Mouse (Mus musculus) cerebellum, adult 11 months (tissue): ENCODE measurements at regions not wholly inside any gene's neighbourhood (a gene's known extent, or its start where the extent isn't known, plus 50 kb on each side); places are given as distances from the start of the nearest gene placed in this dataset.
A peak's percentile ranks its signal among the peaks of the same experiment; 100 is the strongest.

Experiments
- DNase-seq: peaks from one replicate; pipeline ENCODE4 v3.0.0; 2022

DNA sequence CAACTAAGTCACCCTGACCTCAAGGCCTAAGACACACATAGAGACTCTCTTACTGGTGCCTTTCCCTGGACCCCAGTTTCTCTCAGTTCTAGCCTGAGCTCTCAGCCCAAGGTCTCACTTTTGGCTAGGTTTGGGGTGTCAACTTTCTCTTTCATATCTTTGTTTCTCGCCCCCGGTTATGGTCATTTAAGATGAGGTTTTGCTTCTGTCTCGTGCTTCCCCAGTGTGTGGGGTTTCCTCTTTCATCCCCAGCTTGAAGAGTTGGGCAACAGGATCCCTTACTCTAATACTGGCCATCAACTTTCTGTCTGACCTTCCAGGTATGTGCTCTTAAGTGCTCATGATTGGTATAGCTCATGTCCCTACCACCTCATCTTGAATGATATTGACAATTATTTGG is 67.5 kb downstream of the Lmo4 start:
- DNase-seq = no peak

DNA sequence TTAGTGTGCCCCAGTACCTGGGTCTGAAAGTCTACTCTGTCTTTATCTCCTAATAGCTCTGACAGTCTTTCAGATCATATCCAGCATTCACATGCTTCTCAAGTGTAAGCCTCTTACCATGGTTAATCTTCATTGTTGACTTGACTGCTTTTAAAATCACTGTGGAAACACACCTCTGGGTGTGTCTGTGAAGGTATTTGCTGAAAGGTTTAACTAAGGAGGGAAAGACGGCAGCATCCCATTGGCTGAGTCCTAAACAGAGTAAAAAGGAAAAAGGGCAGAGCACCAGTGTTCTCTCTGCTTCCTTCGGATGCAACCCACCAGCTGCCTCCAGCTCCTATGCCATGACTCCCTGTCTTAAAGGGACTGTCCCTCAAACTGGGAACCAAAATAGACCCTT is 68.6 kb downstream of the Lmo4 start:
- no peak for DNase-seq

DNA sequence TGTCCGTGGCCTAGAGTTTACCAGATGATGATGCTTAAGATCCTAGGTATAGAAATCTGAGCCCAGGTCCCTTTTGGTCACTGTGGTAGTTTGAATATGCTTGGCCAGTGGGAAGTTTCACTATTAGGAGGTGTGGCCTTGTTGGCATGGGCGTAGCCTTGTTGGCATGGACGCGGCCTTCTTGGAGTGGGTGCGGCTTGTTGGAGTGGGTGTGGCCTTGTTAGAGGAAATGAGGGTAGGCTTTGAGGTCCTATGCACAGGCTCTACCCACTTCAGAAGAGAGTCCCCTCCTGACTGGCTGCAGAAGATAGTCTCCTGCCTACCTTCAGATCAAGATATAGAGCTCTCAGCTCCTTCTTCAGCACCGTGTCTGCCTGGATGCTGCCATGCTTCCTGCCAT is 69.4 kb downstream of the Lmo4 start:
- no peak for DNase-seq

GRCm38 (mm10) chr3:144128042-144128441 is 77.0 kb downstream of the Lmo4 start:
- no peak for DNase-seq

GRCm38 (mm10) chr3:144124353-144124752 is 80.7 kb downstream of the Lmo4 start:
- peak; percentile 8 for DNase-seq

GRCm38 (mm10) chr3:144123361-144124072 is 81.5 kb downstream of the Lmo4 start:
- no peak for DNase-seq

DNA sequence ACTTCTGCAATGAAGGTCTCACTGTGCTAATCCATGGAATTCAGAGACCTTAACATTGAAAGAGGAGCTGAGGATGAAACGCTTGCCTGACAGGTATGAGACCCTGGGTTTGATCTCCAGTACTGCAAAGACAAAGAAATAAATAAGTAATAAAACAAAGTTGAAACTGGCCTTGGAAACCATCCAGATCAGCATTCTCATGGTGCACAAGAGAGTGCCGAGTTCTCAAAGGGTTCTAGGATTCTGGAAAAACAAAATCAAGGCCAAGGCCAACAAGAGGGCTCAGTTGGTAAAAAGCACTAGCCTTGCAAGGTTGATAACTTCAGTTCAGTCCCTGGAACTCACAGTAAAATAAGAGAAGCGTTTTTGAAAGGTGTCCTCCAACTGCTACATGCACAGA is 85.9 kb downstream of the Lmo4 start:
- DNase-seq = no peak

DNA sequence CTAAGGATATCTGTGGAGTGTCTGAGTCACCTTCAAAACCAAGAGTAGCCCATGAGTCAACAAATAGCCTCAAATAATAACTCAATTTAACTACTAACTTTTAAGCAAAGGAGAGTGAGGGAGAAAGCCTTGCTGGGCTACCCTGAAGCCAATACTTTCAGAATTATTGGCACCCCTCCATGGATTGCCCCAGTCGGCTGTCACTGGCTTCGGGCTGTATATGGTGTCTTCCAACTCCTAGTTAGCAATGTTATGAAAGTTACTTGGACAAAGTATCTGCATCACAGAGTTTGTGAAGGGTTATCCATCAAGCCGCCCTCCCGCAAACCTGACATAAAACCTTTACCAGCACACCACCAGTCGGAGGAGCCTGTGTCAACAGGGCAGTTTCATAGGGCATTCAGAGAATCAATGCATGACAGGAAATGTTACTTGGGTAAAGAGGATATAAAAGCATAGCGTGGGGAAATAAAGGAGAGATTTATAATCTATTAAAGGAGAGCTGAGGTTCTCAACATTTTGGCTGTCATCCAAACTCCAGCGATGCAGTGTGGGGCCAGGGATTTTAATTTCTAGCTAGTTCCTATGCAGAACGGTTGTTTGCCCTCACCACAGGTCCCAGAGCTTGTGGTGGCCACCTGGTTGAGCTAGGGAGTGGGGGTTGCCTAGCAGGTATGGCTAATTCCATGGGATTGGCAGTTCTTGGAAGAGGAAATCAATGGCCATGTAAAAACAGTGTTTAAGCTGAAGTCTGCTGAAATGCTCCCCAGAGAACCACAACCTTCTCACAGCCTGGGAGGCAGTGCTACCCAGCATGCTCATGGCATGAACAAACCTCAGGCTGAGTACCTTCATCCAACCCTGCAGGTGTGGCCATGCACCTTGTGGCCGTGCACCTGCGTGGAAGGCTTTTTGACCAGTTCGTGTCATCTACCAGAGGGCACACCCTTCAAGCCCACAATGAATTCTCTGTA is 91.1 kb downstream of the Lmo4 start:
- no peak for DNase-seq

DNA sequence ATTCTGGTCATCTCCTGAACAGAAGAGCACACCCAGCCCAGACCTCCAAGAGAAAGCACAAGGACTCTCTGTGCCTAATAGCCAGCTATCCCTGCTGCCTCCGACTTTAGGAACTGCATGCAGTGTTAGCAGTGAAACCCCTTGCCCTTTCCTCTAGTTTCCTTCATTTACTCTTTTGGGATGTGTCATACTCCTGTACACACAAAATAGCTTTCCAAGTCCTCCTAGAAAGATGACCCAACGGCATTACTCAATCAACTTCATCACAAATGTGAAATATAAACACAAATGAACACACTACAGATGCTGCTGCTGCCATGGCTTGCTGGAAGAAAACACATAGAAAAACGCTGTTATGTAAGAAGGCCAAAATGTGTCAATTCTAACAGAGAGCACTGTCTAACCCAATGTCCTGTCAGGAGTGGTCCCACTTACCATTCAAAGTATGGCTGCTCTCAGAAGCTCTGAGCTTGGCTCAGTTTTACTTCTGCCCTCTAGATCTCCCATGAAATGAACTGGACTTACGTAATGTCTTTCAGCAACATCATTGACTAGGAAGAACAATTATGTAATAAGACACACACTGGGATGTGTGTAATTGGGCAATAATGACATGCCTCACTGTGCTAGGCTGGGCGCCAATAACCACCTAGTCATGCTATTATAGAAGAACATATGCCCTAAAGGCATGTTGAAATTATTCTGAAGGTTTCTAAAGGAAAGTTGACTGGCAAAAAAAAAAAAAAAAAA is 94.5 kb downstream of the Lmo4 start:
- no peak for DNase-seq

DNA sequence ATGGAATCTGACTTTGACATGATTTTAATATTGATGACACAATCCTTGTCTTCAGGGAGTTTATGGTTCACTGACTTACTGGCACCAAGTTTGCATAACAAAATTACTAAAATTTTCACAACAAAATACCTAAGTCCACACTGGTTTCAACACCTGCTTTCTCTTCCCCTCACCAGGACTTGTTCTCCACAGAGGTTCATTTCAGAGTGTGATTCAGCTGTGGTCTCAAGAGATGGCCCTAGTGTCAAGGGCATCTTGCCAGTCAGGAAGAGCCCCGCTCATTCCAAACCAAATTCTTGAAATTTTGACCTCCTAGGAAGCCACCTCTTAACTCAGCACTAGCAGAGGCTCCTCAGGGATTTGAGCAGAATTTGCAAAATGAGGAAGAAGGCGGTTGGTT is 95.3 kb downstream of the Lmo4 start:
- DNase-seq = no peak

GRCm38 (mm10) chr3:144108310-144108709 is 96.7 kb downstream of the Lmo4 start:
- no peak for DNase-seq

- DNase-seq = peak; percentile 64
These were observed 97.4 kb downstream of the Lmo4 start for GRCm38 (mm10) chr3:144107664-144108063.

DNA sequence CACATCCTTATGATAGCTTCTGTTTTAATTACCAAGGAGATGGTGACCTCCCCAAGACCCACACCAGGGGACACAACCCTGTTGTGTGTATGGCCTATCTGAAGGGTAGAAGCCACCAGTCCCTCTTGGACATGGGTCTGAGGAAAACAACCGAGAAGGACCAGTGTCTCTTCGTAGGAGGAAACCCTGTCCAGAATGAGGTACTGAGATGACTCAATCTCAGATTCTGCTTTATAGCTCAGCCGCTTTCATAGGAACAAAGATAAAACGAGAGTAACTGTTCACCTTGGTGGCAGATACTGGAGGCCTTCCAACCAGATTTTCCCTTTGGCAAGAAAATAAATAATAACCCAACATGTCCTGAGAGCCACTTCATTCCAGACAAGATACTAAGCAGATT is 100.7 kb downstream of the Lmo4 start:
- no peak for DNase-seq

DNA sequence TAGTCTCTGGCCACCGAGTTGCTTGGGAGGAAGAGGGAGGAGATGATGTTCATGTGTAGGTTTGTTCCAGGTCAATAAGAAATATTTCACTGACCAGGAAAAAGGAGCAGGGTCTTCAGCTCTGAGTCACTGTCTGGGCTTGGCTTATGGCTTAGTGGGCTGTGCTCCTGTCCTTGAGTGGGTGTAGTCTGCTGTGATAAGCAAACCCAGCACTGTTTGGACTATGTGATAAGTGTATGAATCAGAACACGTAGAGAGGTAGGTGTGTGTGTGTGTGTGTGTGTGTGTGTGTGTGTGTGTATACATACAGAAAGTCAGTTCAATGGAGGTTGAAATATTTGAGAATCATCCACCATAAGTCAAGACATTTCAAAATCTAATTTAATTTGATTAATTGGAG is 105.6 kb downstream of the Lmo4 start:
- no peak for DNase-seq

GRCm38 (mm10) chr3:144098762-144099161 is 106.3 kb downstream of the Lmo4 start:
- DNase-seq = no peak

DNA sequence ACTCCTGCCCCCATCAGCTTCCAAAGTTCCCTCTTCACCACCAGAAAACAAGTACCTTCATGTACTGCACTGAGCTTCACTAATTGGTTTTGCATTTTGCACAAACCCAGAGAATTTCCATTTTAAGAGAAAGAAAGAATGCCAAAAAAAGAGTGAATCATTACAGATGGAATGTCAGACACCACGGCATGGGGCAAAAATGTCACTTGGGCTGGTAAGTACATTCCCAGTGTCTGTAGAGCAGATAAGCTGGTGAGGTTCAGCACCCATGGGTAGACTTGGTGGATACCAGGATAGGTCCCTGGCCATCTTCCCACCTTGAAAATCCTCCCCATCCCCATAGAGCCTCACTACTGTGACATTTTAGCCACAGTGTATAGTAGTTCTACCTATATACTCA is 113.8 kb downstream of the Lmo4 start:
- no peak for DNase-seq

GRCm38 (mm10) chr3:144089790-144090256 is 115.2 kb downstream of the Lmo4 start:
- DNase-seq = no peak

GRCm38 (mm10) chr3:144088261-144088884 is 116.6 kb downstream of the Lmo4 start:
- no peak for DNase-seq

DNA sequence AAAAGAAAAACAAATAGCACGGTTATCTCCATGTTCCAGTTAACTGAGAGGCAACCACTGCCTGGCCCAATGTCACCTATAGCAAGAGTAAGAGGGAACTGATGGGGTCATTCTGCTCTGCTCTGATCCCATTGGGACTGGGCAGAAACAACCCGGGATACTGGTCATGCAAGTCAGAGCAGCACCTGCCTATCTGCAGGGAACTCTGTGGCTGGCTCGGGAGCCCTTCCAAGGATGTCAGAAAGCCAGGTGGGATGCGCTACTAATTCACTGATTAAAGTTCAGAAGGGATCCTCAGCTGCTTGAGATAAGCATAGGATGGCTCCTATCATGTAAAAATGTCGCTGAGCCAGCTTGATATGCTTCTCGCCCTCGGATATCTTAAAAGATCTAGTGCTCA is 117.2 kb downstream of the Lmo4 start:
- DNase-seq = no peak

- DNase-seq = no peak
These were observed 118.8 kb downstream of the Lmo4 start for GRCm38 (mm10) chr3:144086176-144086575.

GRCm38 (mm10) chr3:144079960-144080359 is 125.1 kb downstream of the Lmo4 start:
- DNase-seq = no peak

DNA sequence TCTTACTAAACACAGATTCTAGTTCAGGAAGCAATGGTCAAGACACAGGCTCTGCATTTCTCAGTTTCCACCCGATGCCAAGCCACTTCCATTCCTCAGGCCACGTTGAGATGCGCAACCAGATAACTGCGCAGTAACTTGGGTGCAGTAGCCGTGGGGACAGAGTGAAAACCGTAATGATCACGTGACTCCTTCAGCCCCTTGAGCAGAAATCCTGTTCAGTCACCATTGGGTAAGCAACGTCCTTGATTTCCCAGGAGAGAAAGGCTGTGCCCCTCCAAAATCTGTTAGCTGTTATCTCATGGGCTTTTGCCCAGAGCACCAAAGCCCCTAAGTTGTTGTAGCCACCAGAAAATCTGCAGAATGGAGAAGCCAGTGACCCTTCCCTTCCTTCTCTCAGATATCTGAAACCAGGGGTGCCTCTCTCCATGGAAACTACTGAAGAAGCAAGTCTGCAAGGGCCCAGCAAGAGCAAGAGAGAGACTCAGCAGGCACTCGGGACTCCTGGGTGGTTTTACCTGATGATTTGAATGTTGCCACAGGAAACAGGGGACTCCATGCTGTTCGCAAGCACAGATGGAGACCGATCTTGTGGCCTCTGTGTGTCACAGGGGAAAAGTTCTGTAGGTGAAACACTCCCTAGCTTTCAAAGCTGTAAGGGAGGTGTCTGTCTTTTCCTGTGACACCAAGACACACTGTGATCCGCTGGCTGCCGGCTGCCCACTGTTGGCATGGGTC is 126.7 kb downstream of the Lmo4 start:
- DNase-seq = no peak
